Mouse (Mus musculus): ENCODE measurements around the gene Dhrs4. TPM values are rescaled to one million over a fixed set of nuclear protein-coding genes. Genes with fewer than 3 reads are reported as not detected.

Gene Dhrs4
- total RNA-seq (2021) = 10 to 100 TPM; 37.1 to 46.0 TPM
- long read RNA-seq, experiment 1, transcript Dhrs4-201 (8 exons, 1,392 nt) = major isoform, 12 of 16 reads
- long read RNA-seq, experiment 1, partial matches to known transcripts = 2 of 16 reads
- long read RNA-seq, experiment 1, other reads (novel, unspliced or antisense) = 2 of 16 reads
- long read RNA-seq, experiment 2, transcript Dhrs4-201 (8 exons, 1,392 nt) = major isoform, 7 of 12 reads
- long read RNA-seq, experiment 2, partial matches to known transcripts = 2 of 12 reads
- long read RNA-seq, experiment 2, other reads (novel, unspliced or antisense) = 1 of 12 reads

DNA sequence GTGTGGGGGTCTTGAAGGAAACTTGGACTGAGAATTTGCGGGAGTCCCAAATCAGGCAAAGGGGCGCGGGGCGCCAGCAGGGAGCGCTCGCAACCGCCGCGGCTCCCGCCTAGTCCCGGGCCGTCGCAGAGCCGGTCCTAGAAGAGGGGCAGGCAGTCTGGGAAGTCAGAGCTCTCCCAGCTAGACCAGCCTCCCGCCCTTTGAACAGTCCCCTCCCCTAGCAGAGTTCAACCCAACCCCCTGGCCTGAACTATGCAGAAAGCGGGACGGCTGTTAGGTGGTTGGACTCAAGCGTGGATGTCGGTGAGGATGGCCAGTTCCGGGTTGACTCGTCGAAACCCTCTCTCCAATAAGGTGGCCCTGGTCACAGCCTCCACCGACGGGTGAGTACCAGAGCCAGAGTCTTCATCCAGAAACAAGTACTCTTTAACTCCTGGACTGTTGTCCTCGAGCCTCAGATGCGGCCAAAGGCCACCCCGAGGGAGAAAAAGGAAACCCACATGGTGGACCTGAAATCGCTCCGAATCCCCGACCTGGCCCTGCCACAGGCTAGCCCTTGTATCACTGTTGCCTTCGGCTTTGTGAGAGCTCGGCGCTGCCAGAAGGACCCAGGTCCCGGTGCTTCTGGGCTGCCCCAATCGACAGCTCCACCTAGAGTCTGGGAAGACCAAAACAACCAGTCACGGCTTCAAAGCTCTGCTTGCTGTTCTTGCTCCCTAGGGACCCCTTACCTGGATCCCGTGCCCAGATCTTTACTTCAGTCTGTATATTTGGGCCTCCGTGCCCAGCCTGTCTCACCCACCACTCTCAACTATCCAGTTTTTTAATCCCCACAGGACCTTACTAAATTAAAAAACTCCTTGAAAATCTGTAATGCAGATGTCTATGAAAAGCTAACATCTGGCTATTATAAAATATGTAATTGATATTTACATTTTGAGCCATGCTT, at the start of gene Dhrs4:
Gene Dhrs4 (plus strand): TSS at position 108 of the 949 bp plus-strand sequence.
- DNase-seq (ENCODE audit: low spot score) = peak; percentile 72

DNA sequence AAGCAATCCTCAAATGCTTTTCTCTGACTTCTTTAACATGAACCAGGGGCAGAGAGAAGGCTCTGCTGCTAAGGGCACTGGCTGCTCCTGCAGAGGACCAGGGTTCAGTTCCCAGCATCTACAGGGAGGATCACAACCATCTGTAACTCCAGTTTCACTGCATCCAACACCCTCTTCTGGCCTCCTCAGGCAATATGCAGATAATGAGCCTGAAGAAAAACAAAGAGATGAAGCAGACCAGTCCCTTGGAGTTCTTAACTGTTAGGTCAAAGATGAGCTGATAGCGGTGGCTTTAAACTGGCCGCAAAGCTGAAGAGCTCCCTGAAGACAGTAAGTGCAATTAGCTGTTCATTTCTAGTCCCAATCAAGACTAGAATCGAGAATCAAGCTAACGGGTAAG, 48.3 kb upstream of the Dhrs4 start:
- no peak for DNase-seq (ENCODE audit: low spot score)

DNA sequence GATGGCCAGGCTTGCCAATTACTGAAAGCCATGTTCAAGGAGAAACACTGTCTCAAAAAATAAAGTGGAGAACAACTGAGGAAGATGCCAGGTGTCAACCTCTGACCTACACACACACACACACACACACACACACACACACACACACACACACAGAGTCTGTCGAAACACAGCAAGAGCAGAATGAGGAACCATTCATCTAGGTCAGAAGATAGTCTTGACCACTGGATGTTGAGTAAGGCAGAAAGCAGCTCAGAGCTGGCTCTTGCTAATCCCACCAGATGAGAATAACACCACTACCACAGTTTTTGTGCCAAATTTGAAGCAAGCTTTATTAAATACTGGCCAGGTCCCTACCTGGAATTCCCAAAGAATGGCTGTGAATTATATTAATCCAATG, 45.5 kb upstream of the Dhrs4 start:
- DNase-seq (ENCODE audit: low spot score) = no peak

DNA sequence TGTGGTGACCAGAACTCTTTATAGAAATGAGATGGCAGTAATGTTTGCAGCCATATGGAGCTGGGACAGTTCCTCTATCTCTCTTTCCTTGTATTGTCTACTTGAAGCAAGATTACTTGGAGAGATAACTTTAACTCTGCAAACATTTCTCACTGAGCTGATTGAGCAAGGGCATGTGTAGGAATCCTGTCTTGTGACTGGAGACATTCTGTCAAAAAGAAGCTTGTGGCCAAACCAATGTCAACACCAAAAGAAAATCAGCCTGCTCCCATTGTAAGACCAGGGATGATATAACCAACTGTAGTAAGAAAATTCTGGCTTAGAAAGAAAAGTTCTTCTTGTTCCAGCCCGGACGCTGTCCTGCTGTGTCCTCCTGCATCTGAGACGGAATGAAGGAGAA, 43.7 kb upstream of the Dhrs4 start:
- no peak for DNase-seq (ENCODE audit: low spot score)

GRCm38 (mm10) chr14:55437118-55437517, 41.4 kb upstream of the Dhrs4 start:
- no peak for DNase-seq (ENCODE audit: low spot score)

GRCm38 (mm10) chr14:55438193-55438784, 40.3 kb upstream of the Dhrs4 start:
- peak; percentile 58 for DNase-seq (ENCODE audit: low spot score)

GRCm38 (mm10) chr14:55457693-55458092, 20.9 kb upstream of the Dhrs4 start:
- no peak for DNase-seq (ENCODE audit: low spot score)

DNA sequence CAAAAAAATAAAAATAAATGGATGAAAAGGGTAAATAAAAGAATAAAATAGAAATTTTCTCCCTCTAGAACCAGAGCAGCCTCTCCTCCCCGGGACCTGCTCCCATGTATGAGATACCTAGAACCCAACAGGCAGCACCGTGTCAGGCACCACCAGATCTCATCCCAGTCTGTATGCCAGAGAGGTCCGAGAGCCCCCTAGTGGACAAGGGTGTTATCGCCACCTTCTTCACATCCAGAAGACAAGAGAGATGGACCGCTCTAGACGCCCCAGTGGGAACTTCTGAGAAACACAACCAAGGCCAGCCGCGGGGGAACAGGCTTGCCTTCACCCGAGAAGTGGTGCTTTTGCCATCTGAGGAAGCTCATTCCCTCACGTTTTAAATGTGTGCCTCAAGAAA, 20.3 kb upstream of the Dhrs4 start:
- DNase-seq (ENCODE audit: low spot score) = no peak

DNA sequence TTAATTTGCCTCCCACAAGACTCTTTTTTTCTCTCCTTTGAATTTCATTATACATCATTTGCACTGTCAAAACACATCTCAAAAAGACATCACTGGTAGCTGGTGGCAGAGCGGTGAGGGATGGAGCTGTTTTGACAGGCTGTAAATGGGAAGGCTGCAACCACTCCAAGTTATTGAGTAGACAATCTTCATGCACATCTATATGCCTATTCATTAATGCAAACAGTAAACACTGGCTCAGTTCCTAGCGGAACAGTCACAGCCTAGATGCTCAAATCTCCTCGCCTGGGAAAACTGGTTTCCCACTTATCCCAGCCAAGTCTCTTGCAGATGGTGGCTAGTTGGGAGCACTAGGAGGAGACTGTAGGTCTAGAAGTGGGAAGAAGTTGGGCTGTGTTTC, 19.8 kb upstream of the Dhrs4 start:
- no peak for DNase-seq (ENCODE audit: low spot score)

GRCm38 (mm10) chr14:55459796-55460195, 18.8 kb upstream of the Dhrs4 start:
- DNase-seq (ENCODE audit: low spot score) = no peak

DNA sequence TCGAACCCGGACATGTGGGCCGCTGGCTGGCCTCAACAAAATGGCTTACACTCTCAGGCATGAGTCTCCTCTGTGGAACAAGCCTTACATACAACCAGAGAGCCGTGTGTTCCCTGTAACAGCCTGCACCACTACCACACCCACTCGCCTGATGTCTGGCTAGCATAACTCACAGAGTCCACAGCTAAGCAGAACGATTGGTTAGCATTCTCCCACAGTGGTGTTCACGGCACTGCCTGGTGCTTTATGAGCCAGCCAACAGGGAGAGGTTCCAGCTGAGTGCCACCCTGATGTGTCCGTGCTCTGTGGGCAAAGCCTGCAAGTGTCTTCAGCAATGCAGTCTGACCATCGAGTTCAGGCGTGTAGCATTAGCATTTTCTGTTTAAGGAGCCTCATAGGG, 18.3 kb upstream of the Dhrs4 start:
- no peak for DNase-seq (ENCODE audit: low spot score)

DNA sequence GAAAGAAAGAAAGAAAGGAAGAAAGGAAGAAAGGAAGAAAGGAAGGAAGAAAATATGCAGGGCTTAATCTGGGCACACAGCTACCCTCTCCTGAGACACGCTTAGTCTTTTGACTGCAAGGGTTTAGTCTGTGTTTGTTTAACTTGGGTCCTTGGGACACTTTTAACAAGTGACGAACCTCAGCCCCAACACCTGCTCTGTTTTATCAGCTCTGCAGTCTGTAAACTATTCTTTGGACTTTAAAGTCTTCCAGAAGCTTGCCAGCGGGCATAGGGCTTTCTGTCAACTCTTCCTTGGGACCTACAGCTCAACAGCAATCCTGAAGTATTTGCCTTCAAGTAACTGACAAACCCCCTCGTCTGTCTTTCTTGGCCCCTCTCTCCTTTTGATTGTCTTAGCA, 16.8 kb upstream of the Dhrs4 start:
- no peak for DNase-seq (ENCODE audit: low spot score)

DNA sequence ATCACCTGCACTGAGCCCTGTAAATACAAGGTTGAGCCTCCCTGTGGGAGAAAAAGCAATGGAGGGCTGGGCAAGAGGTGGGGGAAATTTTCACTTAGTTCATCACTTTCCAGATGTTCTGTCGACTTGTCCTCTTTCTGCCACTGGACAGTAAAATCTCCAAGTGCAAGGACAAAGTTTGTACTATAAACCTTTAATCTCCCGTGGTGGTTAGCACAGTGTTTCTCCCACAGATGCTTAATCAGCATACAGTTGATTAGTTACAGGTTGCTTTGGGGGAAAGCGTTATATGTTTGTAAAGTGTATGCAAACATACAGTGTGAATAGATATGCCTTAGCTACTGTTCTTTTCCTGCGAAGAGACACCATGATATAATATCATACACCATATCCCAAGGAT, 12.1 kb upstream of the Dhrs4 start:
- DNase-seq (ENCODE audit: low spot score) = no peak

DNA sequence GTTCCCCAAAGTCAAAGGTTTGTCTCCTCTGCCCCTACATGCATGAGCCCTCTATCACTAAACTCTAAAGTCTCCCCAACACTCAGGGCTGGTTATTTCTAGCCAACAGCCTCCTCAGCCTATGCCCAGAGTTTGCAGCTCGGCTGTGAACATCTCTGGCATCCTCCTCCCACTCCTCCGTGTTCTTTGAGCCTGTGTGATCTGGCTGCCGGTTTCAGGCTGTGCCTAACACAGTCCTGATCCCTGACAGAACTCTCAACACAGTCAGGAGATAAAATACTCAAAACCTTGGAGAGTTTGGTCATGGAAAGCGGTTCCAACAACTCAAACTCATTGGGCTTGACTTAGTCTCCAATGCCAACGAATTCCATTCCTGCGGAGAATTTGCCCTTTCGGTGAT, 11.4 kb upstream of the Dhrs4 start:
- DNase-seq (ENCODE audit: low spot score) = no peak

DNA sequence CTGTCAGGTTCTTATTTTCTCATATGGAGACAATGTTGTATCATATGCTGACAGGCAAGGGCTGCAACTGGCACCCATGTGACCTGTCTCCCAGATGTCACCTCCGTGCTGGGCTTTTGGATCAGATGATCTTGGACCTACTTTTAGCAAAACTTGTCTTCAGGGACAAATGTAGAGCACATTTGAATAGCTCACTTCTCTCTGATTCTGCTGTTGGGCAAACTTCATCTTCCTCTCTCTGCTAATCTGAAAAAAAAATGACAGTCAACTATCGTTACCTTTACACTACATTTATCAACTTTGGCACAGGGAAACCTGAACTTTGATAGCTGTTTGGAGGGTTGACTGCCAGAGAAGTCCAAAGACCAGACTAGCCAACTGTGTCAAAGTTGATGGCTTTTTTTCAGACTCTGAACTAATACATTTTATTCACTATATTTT, 10.2 kb upstream of the Dhrs4 start:
- DNase-seq (ENCODE audit: low spot score) = no peak

GRCm38 (mm10) chr14:55469041-55469440, 9.5 kb upstream of the Dhrs4 start:
- no peak for DNase-seq (ENCODE audit: low spot score)

- no peak for DNase-seq (ENCODE audit: low spot score)
Measured at GRCm38 (mm10) chr14:55469821-55470220, 8.7 kb upstream of the Dhrs4 start.

DNA sequence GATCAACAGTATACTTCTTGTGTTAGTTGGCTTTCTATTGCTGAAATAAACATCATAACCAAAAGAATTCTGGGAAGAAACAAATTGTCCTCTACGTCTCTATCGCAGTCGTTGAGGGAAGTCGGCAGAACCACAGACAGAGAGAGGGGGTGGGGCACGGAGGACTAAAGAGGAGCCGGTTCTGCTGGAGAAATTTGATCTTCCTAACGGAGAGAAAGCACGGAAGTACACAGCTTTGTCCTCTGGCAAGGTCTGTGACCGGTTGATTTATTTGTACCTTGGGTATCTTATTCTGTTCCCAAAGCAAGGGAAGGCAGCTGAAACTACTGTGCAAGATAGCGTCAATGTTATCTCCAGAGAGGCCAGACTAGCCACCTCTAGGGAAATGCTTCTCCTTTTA, 7.8 kb upstream of the Dhrs4 start:
- no peak for DNase-seq (ENCODE audit: low spot score)

DNA sequence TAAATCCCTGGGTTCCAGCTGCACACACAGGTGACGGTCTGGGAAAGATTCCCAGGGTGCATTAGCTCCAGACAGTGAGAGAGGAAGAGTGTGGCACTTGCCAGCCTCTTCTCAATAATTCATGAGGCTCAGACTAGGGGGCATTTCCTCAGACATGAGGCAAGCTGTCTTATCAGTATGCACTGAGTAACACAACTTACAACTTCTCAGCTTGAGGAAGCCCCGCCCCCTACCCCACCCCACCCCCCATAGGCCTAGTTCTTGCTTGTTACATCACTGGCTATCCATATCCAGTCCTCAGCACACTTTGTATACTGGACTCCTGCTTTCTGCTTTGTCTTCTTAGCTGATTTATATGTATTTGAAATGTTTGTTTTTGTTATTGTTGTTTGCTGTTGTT, 2.9 kb upstream of the Dhrs4 start:
- no peak for DNase-seq (ENCODE audit: low spot score)

- no peak for DNase-seq (ENCODE audit: low spot score)
Measured at GRCm38 (mm10) chr14:55477421-55477820, 1.1 kb upstream of the Dhrs4 start.

DNA sequence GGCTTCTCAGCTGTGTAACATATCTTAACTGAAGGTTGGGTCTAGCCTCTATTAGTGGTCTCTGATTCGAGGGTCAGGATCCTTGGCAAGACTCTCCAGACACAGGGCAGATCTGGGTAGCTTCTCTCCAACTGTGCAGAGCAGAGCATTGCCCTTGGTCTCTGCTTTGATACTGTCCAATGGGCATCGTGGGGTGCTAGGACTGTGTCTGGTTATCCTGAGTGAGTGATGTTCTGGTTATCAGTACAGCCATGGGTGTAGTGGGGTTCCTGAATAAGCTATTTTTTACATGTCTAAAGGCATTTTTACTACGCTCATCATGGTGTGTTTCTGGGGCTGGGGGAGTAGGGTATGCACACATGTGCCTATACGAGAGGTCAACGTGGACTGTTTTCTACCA, 729 bp upstream of the Dhrs4 start:
- DNase-seq (ENCODE audit: low spot score) = no peak

GRCm38 (mm10) chr14:55479629-55480028, 1.1 kb downstream of the Dhrs4 start:
- no peak for DNase-seq (ENCODE audit: low spot score)
